Mouse (Mus musculus): ENCODE data around the gene Ptov1.

DNA sequence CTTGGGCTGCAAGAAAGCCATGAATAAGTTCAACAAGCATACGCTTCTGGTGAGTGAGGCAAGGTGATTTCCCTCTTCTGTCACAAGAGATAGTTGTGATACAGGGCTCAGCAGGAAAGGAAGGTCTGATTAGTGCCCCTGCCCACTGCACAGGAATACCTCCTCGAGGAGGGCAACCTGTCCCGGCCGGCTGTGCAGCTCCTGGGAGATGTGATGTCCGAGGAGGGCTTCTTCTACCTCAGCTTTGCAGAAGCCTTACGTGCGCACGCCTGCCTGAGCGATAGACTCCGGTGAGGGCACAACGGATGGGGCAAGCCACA lies 30.5 kb downstream of the Ptov1 start:
- no peak for TF ChIP-seq CTCF (IDR thresholded peaks at IDR 0.05; ENCODE audit: extremely low read depth, insufficient read depth, insufficient read length, insufficient replicate concordance)
- TF ChIP-seq POLR2A (IDR thresholded peaks at IDR 0.05; ENCODE audit: low read depth, low read length) = no peak
